Mouse (Mus musculus) mesoderm, embryonic 11.5 days (tissue): ENCODE measurements around the gene Gxylt2.

ENCODE experiments used
- DNase-seq: peaks from one replicate; pipeline ENCODE4 v3.0.0-alpha.2; 2012; ENCODE audit warnings: low read depth, low spot score

Gene Gxylt2

DNA sequence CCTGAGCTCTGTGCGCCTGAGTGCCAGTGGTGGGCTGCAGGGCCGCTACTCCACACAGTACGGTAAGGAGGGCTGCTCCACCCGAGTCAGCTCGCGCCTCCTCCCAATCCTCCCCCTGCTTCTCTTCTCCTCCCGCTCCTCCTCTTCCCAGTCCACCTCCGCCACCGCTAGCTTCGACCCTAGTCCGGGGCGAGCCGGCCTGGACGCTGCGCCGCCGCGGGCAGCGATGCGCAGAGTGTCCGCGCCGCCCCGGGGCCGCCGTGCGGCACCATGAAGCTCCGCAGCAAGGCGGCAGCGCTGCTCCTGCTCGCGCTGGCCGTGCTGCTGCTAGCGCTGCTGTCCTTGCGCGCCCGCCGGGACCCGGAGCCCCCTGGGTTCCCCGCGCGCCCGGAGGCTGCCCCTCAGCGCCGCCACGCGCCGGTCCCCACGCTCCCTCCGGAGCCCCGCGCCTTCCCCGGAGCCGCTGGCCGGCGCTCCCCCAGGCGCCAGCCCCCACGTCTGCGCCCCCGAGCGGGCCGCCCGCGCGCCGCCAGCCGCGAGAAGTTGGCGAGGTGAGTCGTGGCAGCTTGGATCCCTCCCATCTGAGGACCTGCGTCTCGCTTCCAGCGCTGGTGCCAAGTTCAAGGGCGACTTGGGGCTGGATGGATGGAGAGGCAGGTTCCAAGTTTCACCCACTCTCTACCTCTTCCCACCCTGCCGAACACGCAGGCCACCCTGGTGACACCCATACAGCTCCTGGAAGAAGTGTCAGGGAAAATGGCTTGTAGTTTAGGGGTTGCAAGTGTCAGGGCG is at the start of gene Gxylt2:
Gene Gxylt2, plus strand, starts transcription at position 161 of the 792 bp plus-strand sequence.
- DNase-seq = peak; percentile 77

DNA sequence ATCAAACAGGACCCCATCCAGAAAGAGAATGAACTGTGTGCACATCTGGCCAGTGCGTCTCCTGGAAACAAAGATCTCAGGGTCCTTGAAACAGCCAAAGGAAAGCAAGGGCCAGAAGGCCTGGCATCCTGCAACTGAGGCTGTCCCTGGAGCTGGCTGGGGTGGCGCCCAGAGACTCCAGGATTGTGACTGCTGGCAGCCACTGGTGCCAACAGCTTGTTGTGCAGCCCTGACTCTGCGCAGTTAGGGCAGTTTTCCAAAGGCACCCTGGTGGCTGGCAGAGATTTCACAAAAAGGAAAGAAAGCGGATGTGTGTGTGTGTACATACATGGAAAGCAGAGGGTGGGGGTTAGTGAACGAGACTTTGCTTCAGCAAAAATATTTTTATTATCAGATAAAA is 44.1 kb upstream of the Gxylt2 start:
- no peak for DNase-seq

DNA sequence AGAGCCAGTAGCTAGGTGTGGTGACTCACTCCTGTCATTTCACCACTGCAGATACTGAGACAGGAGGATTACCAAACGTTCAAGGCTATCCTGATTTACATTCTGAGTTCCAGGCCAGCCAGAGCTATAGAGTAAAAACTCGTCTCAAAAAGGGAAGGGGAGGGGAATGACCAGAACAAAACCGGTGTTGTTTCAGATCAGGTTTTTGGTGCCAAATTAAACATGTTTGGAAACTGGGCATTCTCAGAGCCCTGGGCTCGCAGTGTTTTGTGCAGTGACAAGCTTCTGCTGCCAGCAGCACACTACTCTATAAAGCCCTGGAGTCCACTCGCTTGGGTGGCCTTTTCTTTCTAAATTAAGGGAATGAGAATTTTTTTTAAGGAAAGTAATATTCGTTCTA is 42.3 kb upstream of the Gxylt2 start:
- DNase-seq = no peak

DNA sequence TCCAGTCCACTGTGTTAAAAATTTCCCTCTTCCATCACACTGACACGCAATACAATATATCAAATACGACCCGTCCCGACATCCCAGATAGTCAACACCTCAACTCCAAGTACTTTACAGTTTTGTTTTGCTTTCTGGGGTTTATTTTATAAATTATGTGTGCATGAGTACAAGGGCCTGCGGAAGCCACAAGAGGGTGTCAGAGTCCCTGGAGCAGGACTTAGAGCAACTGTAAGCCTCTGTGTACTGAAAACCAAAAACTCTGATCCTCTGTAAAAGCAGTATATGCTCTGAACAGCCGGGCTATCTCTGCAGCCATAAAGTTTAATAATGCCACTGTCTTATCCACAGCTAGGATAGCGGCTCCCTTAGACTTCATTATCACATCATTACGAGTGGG is 36.9 kb upstream of the Gxylt2 start:
- no peak for DNase-seq

GRCm38 (mm10) chr6:100668858-100669257 is 35.7 kb upstream of the Gxylt2 start:
- no peak for DNase-seq

- peak; percentile 38 for DNase-seq
Observed at GRCm38 (mm10) chr6:100670370-100670841, 34.1 kb upstream of the Gxylt2 start.

DNA sequence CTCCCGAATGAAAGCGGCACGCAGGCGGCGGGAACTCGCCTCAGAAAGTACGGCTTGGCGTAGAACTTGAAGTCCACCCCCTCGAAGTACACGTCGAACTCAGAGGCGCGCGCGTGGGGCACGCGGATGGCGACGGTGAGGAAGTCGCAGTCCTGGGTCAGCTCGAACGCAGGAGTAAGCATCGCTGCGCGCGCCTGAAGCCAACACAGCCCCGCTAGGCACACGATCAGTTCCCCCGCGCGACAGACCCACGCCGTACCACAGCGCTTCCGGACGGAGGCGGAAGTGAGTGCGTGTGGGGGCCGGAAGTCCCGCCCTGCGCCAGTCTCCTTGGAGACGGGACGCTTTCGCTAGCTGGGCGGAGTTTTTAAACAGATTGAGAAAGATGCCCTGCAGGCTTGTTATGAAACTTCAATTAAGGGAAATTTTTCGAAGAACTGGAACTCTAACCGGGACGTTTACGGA is 33.6 kb upstream of the Gxylt2 start, which contains the start of gene Shq1:
Gene Shq1, minus strand, starts transcription at position 278 of the 465 bp plus-strand sequence.
- peak; percentile 90 for DNase-seq

GRCm38 (mm10) chr6:100671401-100671800 is 33.1 kb upstream of the Gxylt2 start:
- DNase-seq = no peak

DNA sequence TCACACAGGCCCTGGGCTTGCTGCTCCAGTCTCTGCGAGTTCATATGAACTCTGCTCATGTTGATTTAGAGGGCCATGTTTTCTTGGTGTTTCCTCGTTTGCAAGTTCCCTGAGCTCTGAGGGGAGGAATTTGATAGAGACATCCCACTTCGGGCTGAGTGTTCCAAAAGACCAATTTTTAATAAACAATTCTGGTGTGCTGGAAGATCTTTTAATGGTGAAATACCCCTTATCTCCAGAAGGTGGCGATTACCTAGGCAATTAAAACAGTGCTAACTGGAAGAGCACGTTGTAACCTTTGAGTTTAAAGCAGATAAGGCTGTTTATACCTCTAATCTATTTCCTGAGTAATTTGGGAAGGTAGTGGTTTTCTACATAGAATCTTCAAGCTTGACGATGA is 29.6 kb upstream of the Gxylt2 start:
- DNase-seq = peak; percentile 49

DNA sequence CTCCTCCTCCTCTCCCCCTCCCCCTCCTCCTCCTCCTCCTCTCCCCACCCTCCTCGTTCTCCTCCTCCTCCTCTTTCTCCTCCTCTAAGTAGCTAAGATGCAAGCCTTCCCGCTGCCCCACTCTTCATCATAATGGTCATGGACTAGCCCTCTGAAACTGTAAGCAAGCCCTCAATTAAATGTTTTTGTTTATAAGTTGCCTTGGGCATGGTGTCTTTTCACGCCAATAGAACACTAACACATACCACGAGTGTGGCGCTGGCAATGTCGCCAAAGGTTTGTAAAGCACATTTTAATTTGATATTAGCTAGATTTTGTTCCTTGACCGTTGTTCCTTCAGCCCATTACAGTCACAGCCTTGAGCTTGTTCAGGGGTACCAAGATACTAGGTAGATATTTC is 28.1 kb upstream of the Gxylt2 start:
- no peak for DNase-seq

DNA sequence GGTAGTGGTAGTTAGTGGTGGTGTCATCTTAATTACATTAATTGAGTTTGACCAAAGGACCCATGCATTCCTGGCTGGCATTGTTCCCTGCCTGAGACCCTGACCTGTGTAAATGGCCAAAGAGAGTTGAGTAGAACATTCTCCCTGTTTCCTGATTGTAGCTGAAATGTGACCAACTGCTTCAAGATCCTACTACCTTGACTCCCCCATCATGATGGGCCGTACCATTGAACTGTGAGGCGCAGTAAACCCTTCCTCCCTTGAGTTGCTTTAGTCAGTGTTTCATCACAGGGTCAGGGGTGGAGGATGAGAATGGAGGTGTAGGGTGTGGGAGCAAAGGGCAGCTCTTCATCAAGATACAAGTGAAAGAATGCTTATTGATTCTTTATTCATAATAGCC is 25.9 kb upstream of the Gxylt2 start:
- no peak for DNase-seq

- no peak for DNase-seq
Observed at GRCm38 (mm10) chr6:100686341-100686740, 18.2 kb upstream of the Gxylt2 start.

- DNase-seq = no peak
Observed at GRCm38 (mm10) chr6:100699986-100700385, 4.5 kb upstream of the Gxylt2 start.

DNA sequence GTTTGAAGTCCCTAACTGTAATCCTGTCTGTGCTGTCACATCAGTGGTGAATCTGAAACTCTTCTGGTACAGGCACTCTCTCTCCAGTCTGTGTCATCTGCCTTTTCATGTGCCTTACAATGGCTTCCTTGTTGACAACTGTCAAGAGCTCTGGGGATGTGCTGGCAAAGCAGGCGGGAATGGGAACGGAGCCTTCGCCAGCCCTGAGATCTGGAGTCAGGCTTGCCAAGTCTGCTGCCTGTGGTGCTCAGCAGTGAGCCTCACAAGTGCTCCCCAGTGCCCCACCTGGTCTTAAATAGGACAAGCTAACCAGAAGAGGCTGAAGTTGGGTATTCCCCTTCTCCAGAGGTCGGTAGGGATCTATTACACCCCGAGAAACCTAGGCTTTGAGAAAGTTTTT is 3.8 kb upstream of the Gxylt2 start:
- no peak for DNase-seq

DNA sequence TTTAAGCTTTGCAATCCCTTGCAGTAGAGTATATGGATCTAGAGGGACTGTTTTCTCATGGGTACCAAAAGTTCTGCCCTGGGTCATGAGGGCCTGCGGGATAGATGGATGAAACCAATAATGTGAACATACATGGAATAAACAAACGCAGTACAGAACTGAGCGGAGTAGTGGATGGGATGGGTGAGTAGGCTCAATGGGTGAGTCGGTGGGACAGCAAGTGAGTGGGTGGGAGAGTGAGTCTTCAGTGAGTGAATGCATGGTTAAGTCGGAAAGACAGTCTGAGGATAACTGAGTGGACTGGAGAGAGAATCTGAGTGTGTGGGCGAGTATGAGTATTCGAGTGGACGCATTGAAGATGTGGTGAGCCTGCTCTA is 349 bp upstream of the Gxylt2 start:
- DNase-seq = no peak

DNA sequence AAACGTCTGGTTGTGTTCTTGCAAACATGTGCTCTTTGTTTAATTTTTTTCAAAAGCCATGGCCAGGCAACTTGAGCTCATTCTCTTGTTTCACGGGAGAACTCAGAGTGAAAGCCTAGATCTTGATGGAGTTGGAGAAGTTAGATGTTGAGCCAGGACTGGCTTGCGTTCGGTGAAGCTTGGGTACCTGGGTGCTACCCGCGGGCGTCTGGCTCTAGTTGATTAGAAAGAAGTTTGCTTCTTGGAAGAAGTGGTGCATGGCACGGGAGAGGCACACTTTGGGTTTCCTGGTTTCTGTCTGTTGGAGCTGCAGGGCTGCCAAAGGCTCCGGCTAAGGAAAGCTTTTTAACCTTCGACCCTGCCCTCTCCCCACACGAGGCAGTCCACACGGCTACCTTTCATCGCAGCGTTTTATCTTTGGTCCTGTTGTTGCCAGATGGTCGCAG is 855 bp downstream of the Gxylt2 start:
- peak; percentile 44 for DNase-seq

DNA sequence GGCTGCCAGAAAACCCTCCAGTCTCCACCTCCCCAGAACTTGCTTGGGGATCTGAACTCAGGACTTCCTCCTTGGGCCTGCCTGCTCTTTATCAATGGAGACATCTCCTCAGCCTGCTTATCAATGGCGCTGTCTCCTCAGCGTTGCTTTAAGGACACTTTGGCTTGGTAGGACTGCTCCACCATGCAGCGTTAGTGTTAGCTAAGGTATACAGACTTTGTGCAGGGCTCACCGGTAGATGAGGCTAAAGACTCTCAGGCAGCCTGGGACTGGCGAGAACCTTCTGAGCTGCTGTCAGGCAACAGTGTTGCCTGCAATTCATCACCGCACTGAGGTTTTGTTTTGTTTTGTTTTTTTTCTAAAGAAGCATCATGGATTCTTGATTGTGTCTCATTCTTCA is 2.3 kb downstream of the Gxylt2 start:
- no peak for DNase-seq

DNA sequence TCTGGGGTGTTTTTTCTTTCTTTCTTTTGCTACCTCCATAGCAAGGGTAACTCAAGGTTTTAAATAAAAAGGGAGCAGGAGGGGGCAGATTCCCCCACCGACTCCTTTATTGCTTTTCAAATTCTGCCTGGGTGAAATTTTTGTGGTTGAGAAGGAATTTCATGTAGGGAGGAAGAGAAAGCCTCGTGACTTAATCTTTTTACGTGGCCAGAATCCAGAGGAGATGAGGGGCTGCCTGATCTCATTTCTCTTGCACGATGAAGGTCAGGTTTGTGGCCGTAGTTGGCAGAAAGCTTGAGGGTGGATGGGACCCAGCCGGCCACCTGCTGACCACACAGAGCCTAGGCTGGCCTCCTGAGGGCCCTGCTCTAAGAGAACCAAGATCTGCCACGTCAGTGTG is 3.0 kb downstream of the Gxylt2 start:
- DNase-seq = no peak

GRCm38 (mm10) chr6:100708248-100708647 is 3.7 kb downstream of the Gxylt2 start:
- DNase-seq = no peak

GRCm38 (mm10) chr6:100708996-100709395 is 4.5 kb downstream of the Gxylt2 start:
- DNase-seq = no peak

DNA sequence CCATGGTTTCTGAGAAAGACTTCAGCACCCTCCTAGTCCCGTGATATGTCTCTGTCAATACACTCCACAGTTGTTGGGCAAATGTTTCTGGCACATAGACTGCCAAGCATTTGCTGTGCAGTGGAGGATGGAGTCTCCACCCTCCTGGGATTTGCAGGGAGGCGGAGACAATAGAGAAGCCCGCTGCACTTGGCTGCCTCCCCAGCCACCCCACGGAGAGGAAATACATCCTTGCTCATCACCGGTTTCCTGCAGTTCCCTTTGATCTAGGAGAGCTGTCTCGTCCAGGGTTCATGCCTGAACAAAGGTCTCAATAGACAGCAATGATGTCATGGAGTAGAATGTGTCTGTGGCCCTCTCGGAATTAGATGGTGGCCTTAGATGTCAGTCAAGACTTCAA is 4.9 kb downstream of the Gxylt2 start:
- no peak for DNase-seq

DNA sequence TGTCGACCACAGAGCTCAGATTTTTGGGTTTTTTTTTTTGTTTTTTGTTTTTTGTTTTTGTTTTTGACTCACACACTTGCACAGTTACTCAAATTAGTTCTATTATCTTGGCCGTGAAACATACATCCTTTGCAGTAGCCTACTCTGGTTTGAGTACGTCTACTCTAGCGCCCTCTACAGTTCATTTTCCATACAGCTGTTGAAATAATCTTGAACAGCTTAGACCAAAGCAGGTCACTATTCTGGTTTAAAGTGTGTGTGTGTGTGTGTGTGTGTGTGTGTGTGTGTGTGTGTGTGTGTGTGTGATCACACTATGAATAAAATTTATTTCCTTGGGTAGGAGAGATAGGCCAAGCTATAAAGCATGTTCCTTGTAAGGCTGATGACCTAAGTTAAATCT is 5.6 kb downstream of the Gxylt2 start:
- DNase-seq = no peak

DNA sequence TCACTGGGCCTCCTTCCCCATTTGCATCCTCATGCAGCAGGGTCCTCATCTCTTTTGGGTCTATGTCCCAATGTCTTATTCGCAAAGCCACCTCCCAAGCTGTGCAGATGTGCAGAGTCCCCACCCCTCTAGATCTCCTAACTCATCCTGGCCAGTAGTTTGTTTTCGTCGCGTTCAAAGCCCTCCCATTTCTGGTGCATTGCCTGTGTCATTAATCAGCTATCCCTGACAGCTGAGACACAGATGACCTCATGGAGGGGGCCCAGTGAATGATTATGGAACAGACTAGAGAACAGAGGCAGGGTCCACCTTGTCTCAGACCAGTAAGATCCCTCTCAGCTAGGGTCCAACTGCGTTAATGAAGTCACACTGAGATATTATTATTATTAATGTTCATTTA is 6.3 kb downstream of the Gxylt2 start:
- no peak for DNase-seq
